Mouse (Mus musculus): ENCODE measurements around the gene Wbp2. TPM values are rescaled to one million over a fixed set of nuclear protein-coding genes. Genes with fewer than 3 reads are reported as not detected.

Gene Wbp2
- 114 and 115 TPM in 2 replicates for polyA plus RNA-seq (2015; fragmentation: Nextera tagmentation; extraction: Ambion mirVana)

- H3K4me3 ChIP-seq = peak within 1 kb of the TSS; percentile 51
- peak within 1 kb of the TSS; percentile 66 for H3K4me2 ChIP-seq
- H3K4me1 ChIP-seq = peaks cover 21% of the 10 kb centered on the region
- H3K36me3 ChIP-seq (ENCODE audit: poor library complexity, severe bottlenecking) = peaks cover 27% of the 10 kb centered on the region
- 5% methylated on average over 37 of the region's 43 CpGs for WGBS
- peak within 1 kb of the TSS; percentile 82 for H3K27ac ChIP-seq
- peak; percentile 96 for ATAC-seq
- H3K9ac ChIP-seq = peak within 1 kb of the TSS; percentile 59
- no peaks in the 10 kb centered on the region for H3K27me3 ChIP-seq
- H3K9me3 ChIP-seq (replicated peaks) = no peaks in the 10 kb centered on the region
These were observed at the start of gene Wbp2 for GRCm38 (mm10) chr11:116086258-116087193. Gene Wbp2, minus strand, starts transcription at chr11:116086995.

GRCm38 (mm10) chr11:116134171-116134570 is 47.4 kb upstream of the Wbp2 start:
- H3K4me3 ChIP-seq = no peak overlapping the region

GRCm38 (mm10) chr11:116133497-116133896 is 46.7 kb upstream of the Wbp2 start:
- no peak overlapping the region for H3K9ac ChIP-seq

More at GRCm38 (mm10) chr11:116134171-116134570, 47.4 kb upstream of the Wbp2 start:
- ATAC-seq = no peak
- Histone ChIP-seq H3K9ac (no peak overlapping the region), H3K27ac (no peak overlapping the region), H3K36me3 (ENCODE audit: poor library complexity, severe bottlenecking) (peaks cover 49% of the 10 kb centered on the region), H3K4me1 (peaks cover 34% of the 10 kb centered on the region), H3K27me3 (no peaks in the 10 kb centered on the region), H3K9me3 (replicated peaks) (no peaks in the 10 kb centered on the region), H3K4me2 (no peak overlapping the region)
- WGBS = 92% methylated on average over 10 of the region's 10 CpGs

GRCm38 (mm10) chr11:116132366-116133333 is 45.9 kb upstream of the Wbp2 start:
- no peak overlapping the region for H3K27ac ChIP-seq
- no peaks in the 10 kb centered on the region for H3K9me3 ChIP-seq (replicated peaks)
- no peak overlapping the region for H3K9ac ChIP-seq
- H3K27me3 ChIP-seq = no peaks in the 10 kb centered on the region
- no peak overlapping the region for H3K4me3 ChIP-seq
- H3K4me2 ChIP-seq = no peak overlapping the region
- H3K36me3 ChIP-seq (ENCODE audit: poor library complexity, severe bottlenecking) = peaks cover 49% of the 10 kb centered on the region
- no peak for ATAC-seq
- WGBS = 88% methylated on average over 16 of the region's 16 CpGs
- peaks cover 29% of the 10 kb centered on the region for H3K4me1 ChIP-seq

More at GRCm38 (mm10) chr11:116133497-116133896, 46.7 kb upstream of the Wbp2 start:
- WGBS = 92% methylated on average over 5 of the region's 5 CpGs
- Histone ChIP-seq H3K4me3 (no peak overlapping the region), H3K4me2 (no peak overlapping the region), H3K36me3 (ENCODE audit: poor library complexity, severe bottlenecking) (peaks cover 49% of the 10 kb centered on the region), H3K4me1 (peaks cover 34% of the 10 kb centered on the region), H3K27ac (no peak overlapping the region), H3K27me3 (no peaks in the 10 kb centered on the region), H3K9me3 (replicated peaks) (no peaks in the 10 kb centered on the region)
- no peak for ATAC-seq

- 82% methylated on average over 15 of the region's 15 CpGs for WGBS
- H3K27ac ChIP-seq = peak overlapping the region; percentile 21; the same call in 1 of the 2 replicates
- peaks cover 49% of the 10 kb centered on the region for H3K36me3 ChIP-seq (ENCODE audit: poor library complexity, severe bottlenecking)
- peak overlapping the region; percentile 85 for H3K4me2 ChIP-seq
- peaks cover 28% of the 10 kb centered on the region for H3K4me1 ChIP-seq
- peak overlapping the region; percentile 77; the same call in 1 of the 2 replicates for H3K9ac ChIP-seq
- H3K9me3 ChIP-seq (replicated peaks) = no peaks in the 10 kb centered on the region
- peak overlapping the region; percentile 52 for H3K4me3 ChIP-seq
- no peak for ATAC-seq
- H3K27me3 ChIP-seq = no peaks in the 10 kb centered on the region
These were observed 44.8 kb upstream of the Wbp2 start for GRCm38 (mm10) chr11:116131349-116132170.

- H3K27ac ChIP-seq = peak within 1 kb of the TSS; percentile 83
- peaks cover 42% of the 10 kb centered on the region for H3K36me3 ChIP-seq (ENCODE audit: poor library complexity, severe bottlenecking)
- H3K9ac ChIP-seq = peak within 1 kb of the TSS; percentile 77
- peak within 1 kb of the TSS; percentile 52 for H3K4me3 ChIP-seq
- H3K27me3 ChIP-seq = no peaks in the 10 kb centered on the region
- peak within 1 kb of the TSS; percentile 85 for H3K4me2 ChIP-seq
- H3K9me3 ChIP-seq (replicated peaks) = no peaks in the 10 kb centered on the region
- H3K4me1 ChIP-seq = peaks cover 28% of the 10 kb centered on the region
- 1% methylated on average over 69 of the region's 69 CpGs for WGBS
- peak; percentile 90 for ATAC-seq
These were observed 43.9 kb upstream of the Wbp2 start, which contains the start of gene Trim65 for GRCm38 (mm10) chr11:116130488-116131205. Gene Trim65, minus strand, starts transcription at chr11:116131128.

- Histone ChIP-seq H3K9me3 (replicated peaks) (no peaks in the 10 kb centered on the region), H3K4me2 (peak overlapping the region; percentile 85), H3K4me3 (peak overlapping the region; percentile 52), H3K36me3 (ENCODE audit: poor library complexity, severe bottlenecking) (peaks cover 39% of the 10 kb centered on the region), H3K27me3 (no peaks in the 10 kb centered on the region), H3K27ac (peak overlapping the region; percentile 83), H3K4me1 (peaks cover 28% of the 10 kb centered on the region), H3K9ac (peak overlapping the region; percentile 77)
- 40% methylated on average over 8 of the region's 8 CpGs for WGBS
- peak; percentile 29 for ATAC-seq
These were observed 43.2 kb upstream of the Wbp2 start for GRCm38 (mm10) chr11:116129993-116130487.

- Histone ChIP-seq H3K27me3 (no peaks in the 10 kb centered on the region), H3K9me3 (replicated peaks) (no peaks in the 10 kb centered on the region), H3K36me3 (ENCODE audit: poor library complexity, severe bottlenecking) (peaks cover 31% of the 10 kb centered on the region), H3K4me1 (peaks cover 28% of the 10 kb centered on the region), H3K4me2 (peak overlapping the region; percentile 85; the same call in 1 of the 2 replicates), H3K9ac (peak overlapping the region; percentile 77; the same call in 1 of the 2 replicates), H3K27ac (no peak overlapping the region), H3K4me3 (no peak overlapping the region)
- ATAC-seq = no peak
- 82% methylated on average over 9 of the region's 9 CpGs for WGBS
These were observed 42.4 kb upstream of the Wbp2 start for GRCm38 (mm10) chr11:116129091-116129790.

- Histone ChIP-seq H3K4me1 (peaks cover 28% of the 10 kb centered on the region), H3K4me2 (no peak overlapping the region), H3K4me3 (no peak overlapping the region), H3K9ac (no peak overlapping the region), H3K27ac (no peak overlapping the region), H3K27me3 (no peaks in the 10 kb centered on the region), H3K9me3 (replicated peaks) (no peaks in the 10 kb centered on the region), H3K36me3 (ENCODE audit: poor library complexity, severe bottlenecking) (peaks cover 19% of the 10 kb centered on the region)
- no peak for ATAC-seq
- WGBS = 80% methylated on average over 9 of the region's 9 CpGs
These were observed 41.2 kb upstream of the Wbp2 start for GRCm38 (mm10) chr11:116127986-116128385.
